Mouse (Mus musculus): ENCODE results near the gene Stoml1. TPM values are rescaled to one million over a fixed set of nuclear protein-coding genes. Genes with fewer than 3 reads are reported as not detected.
A peak's percentile ranks its signal among the peaks of the same experiment; 100 is the strongest.

Gene Stoml1
- polyA plus RNA-seq, 1 experiment from 2014 or later, result 33.6 TPM

DNA sequence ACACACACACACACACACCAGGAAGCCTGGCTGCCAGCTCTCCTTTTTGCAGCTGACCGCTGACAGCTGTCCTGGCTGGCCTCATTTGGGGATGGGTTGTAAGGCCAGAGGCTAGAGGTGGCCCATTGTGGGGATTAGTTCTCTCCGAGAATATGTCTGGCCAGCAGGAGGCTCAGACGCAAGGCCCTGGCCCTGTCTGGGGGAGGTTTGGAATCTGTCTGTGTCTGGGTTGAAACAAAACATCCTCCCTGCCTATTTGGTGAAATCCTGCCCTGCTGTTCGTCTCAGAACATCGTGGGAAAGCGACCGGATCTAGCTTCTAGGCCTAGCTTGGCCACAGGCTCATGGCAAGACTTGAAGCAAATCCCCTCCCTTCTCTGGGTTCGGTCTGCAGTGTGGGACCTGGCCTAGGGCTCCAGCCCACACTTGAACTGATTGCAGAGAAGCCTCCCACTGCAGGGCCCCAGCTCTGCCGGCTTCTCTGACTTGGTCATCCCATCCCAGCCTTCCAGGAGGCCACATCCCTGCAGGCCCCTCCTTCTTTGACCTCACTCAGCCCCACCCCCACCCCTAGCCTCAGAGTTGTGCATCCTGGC lies 42.9 kb downstream of the Stoml1 start:
- H3K4me2 ChIP-seq, result no peak overlapping the region
- peaks cover 6% of the 10 kb centered on the region; the same call in 1 of the 2 replicates for H3K36me3 ChIP-seq
- no peak overlapping the region for H3K4me3 ChIP-seq (replicated peaks)
- no peaks in the 10 kb centered on the region for H3K9me3 ChIP-seq (replicated peaks)
- no peak overlapping the region for H3K9ac ChIP-seq
- peak overlapping the region; percentile 92 for H3K27ac ChIP-seq
- no peaks in the 10 kb centered on the region for H3K27me3 ChIP-seq
- 16% methylated on average over 9 of the region's 9 CpGs for WGBS
- H3K4me1 ChIP-seq, result peaks cover 37% of the 10 kb centered on the region
- ATAC-seq (replicated peaks; ENCODE audit: low FRiP score), result peak; percentile 85

GRCm38 (mm10) chr9:58297065-58297464 lies 44.1 kb downstream of the Stoml1 start:
- WGBS, result 85% methylated on average over 6 of the region's 6 CpGs
- H3K27me3 ChIP-seq, result no peaks in the 10 kb centered on the region
- no peaks in the 10 kb centered on the region for H3K9me3 ChIP-seq (replicated peaks)
- H3K27ac ChIP-seq, result peak overlapping the region; percentile 92; the same call in 1 of the 2 replicates
- H3K4me1 ChIP-seq, result peaks cover 37% of the 10 kb centered on the region
- H3K9ac ChIP-seq, result no peak overlapping the region
- H3K4me3 ChIP-seq (replicated peaks), result no peak overlapping the region
- ATAC-seq (replicated peaks; ENCODE audit: low FRiP score), result no peak
- H3K36me3 ChIP-seq, result peaks cover 5% of the 10 kb centered on the region; the same call in 1 of the 2 replicates
- H3K4me2 ChIP-seq, result no peak overlapping the region

GRCm38 (mm10) chr9:58297961-58298477 lies 45.1 kb downstream of the Stoml1 start:
- H3K4me3 ChIP-seq (replicated peaks), result no peak overlapping the region
- peaks cover 45% of the 10 kb centered on the region for H3K4me1 ChIP-seq
- no peak overlapping the region for H3K27ac ChIP-seq
- H3K4me2 ChIP-seq, result no peak overlapping the region
- no peaks in the 10 kb centered on the region for H3K9me3 ChIP-seq (replicated peaks)
- H3K36me3 ChIP-seq, result no peaks in the 10 kb centered on the region
- H3K27me3 ChIP-seq, result no peaks in the 10 kb centered on the region
- 64% methylated on average over 4 of the region's 4 CpGs for WGBS
- no peak for ATAC-seq (replicated peaks; ENCODE audit: low FRiP score)
- H3K9ac ChIP-seq, result no peak overlapping the region

DNA sequence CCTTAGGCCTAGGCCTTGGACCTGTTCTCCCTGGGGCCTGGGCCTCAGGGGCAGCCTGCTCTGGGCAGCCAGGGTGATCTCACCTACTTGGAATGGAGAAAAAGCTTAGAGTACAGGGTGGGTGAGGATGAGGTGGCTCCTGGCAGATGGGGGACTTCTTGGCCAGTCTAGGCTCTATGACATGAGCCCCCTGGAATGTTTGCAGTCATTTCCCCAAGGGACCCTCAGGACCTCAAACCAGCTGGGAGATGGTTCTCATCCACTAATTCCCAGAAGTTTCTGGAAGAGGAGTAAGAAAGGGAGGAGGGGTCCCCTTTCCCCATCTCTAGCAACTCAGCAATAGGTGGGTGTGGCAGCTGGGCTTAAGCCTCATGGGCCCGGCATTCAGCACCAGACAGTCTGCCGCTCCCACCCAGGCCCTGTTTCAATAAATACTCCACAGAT lies 46.4 kb downstream of the Stoml1 start:
- peaks cover 57% of the 10 kb centered on the region for H3K4me1 ChIP-seq
- no peak for ATAC-seq (replicated peaks; ENCODE audit: low FRiP score)

DNA sequence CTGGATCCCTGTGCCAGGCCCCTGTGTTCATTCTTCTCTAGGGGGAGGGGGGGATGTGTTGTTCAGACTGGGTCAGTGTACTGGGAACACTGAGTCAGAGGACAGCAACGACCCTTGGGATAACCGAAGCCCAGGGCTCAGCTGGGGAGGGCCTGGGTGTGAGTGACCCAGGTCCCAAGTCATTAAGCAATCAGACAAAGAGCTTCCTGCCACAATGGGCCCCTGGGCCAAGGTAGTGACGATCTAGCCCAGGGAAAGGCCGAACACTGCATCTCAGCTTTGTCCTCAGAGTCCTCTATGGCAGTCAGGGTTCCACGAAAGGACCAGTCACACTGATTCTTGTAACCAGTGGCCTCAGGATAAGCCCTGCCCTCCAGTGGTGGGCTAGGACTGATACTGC lies 50.2 kb downstream of the Stoml1 start:
- peak overlapping the region; percentile 45; the same call in 1 of the 2 replicates for H3K27ac ChIP-seq
- 48% methylated on average over 5 of the region's 5 CpGs for WGBS
- no peaks in the 10 kb centered on the region for H3K36me3 ChIP-seq
- H3K4me2 ChIP-seq, result no peak overlapping the region
- no peak for ATAC-seq (replicated peaks; ENCODE audit: low FRiP score)
- H3K4me3 ChIP-seq (replicated peaks), result no peak overlapping the region
- H3K27me3 ChIP-seq, result no peaks in the 10 kb centered on the region
- no peaks in the 10 kb centered on the region for H3K9me3 ChIP-seq (replicated peaks)
- H3K4me1 ChIP-seq, result peaks cover 65% of the 10 kb centered on the region
- no peak overlapping the region for H3K9ac ChIP-seq

More for the DNA sequence above, 46.4 kb downstream of the Stoml1 start:
- Histone ChIP-seq H3K9ac (no peak overlapping the region), H3K4me3 (replicated peaks) (no peak overlapping the region), H3K27me3 (no peaks in the 10 kb centered on the region), H3K36me3 (no peaks in the 10 kb centered on the region), H3K4me2 (no peak overlapping the region), H3K27ac (peak overlapping the region; percentile 27), H3K9me3 (replicated peaks) (no peaks in the 10 kb centered on the region)
- 42% methylated on average over 2 of the region's 2 CpGs for WGBS

DNA sequence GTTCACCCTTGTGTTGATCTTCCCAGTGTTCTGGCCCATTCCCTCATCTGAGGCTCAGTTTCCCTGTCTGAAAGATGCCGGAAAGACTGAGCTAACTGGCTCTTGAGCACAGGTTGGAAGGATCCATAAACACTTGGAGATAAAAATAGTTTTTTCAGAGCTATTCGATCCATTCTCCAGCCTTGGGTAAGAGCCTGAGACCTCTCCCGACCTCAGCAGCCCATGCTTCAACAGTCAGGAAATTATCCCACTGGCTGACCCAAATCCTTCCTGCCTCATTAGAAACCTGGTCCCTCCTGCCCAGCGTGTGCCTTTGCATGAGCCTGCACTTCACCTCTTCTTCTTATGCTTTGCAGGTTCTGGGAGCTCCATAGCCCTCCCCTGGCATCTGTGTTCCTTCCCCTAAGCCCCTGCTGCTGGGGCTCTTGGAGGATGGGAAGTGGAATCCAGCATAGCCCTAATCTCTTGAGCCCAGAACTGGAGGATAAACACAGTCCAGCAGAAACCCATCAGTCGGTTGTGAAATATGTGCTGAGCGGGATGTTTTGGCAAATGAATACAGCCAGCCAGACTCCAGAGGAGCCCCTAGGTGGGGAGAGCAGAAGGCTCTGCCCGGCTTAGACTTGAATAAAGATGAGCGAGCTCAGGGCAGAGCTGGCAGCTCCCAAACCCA lies 50.8 kb downstream of the Stoml1 start:
- H3K4me1 ChIP-seq, result peaks cover 70% of the 10 kb centered on the region
- no peaks in the 10 kb centered on the region for H3K9me3 ChIP-seq (replicated peaks)
- H3K4me3 ChIP-seq (replicated peaks), result no peak overlapping the region
- H3K27me3 ChIP-seq, result no peaks in the 10 kb centered on the region
- H3K27ac ChIP-seq, result peak overlapping the region; percentile 45
- WGBS, result 27% methylated on average over 8 of the region's 8 CpGs
- ATAC-seq (replicated peaks; ENCODE audit: low FRiP score), result no peak
- H3K4me2 ChIP-seq, result no peak overlapping the region
- no peaks in the 10 kb centered on the region for H3K36me3 ChIP-seq
- no peak overlapping the region for H3K9ac ChIP-seq

GRCm38 (mm10) chr9:58305686-58306085 lies 52.7 kb downstream of the Stoml1 start:
- Histone ChIP-seq H3K4me2 (no peak overlapping the region), H3K27ac (peak overlapping the region; percentile 61), H3K9me3 (replicated peaks) (no peaks in the 10 kb centered on the region), H3K9ac (no peak overlapping the region), H3K4me3 (replicated peaks) (no peak overlapping the region), H3K36me3 (no peaks in the 10 kb centered on the region), H3K27me3 (0 out of 2 replicates have a peak, but pooled peaks cover 4% of the 10 kb centered on the region), H3K4me1 (peaks cover 79% of the 10 kb centered on the region)
- WGBS, result 13% methylated on average over 6 of the region's 6 CpGs
- peak; percentile 53 for ATAC-seq (replicated peaks; ENCODE audit: low FRiP score)

GRCm38 (mm10) chr9:58308395-58308794 lies 55.4 kb downstream of the Stoml1 start:
- Histone ChIP-seq H3K4me3 (replicated peaks) (no peak overlapping the region), H3K36me3 (no peaks in the 10 kb centered on the region), H3K27me3 (peaks cover 19% of the 10 kb centered on the region), H3K4me2 (peak overlapping the region; percentile 17), H3K27ac (peak overlapping the region; percentile 54), H3K9ac (no peak overlapping the region), H3K4me1 (peaks cover 91% of the 10 kb centered on the region), H3K9me3 (replicated peaks) (no peaks in the 10 kb centered on the region)
- ATAC-seq (replicated peaks; ENCODE audit: low FRiP score), result 0 out of 2 replicates have a peak, but pooled peaks have one; percentile 7
- WGBS, result 20% methylated on average over 6 of the region's 6 CpGs

DNA sequence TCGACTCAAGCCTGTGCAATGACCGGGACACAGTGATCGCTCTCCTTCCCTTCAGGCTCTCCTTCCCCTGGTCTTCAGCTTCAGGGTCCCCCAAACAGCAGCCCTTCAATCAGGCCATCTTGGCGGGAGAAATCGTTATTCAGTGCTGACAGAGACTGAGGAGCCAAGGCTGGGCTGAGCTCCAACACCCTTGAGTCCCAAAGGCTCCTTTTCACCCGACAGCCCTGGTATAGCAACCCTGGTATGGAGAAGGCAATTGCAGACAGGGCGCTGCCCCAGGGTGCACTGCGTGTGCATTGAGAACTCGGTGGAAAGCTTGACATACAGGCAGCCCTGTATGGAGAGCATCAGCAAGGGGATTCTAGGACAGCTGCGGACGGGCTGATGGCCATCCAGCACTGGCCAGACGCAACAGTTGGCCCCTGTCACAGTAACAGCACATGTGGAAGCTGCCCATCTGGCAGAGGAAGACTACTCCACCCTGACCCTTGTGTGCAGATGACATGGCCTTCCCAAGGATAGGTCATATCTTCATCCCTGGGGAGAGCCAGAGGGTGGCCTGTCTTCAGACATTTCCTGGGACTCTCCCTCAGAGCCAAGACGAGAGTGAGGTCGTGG lies 57.2 kb downstream of the Stoml1 start:
- Histone ChIP-seq H3K9ac (no peak overlapping the region), H3K9me3 (replicated peaks) (no peaks in the 10 kb centered on the region), H3K4me1 (peaks cover 89% of the 10 kb centered on the region), H3K4me2 (peak overlapping the region; percentile 44), H3K36me3 (no peaks in the 10 kb centered on the region), H3K4me3 (replicated peaks) (peak overlapping the region; percentile 18), H3K27me3 (peaks cover 19% of the 10 kb centered on the region), H3K27ac (peak overlapping the region; percentile 27; the same call in 1 of the 2 replicates)
- 65% methylated on average over 14 of the region's 14 CpGs for whole genome bisulfite sequencing
- no peak for ATAC-seq (replicated peaks; ENCODE audit: low FRiP score)

DNA sequence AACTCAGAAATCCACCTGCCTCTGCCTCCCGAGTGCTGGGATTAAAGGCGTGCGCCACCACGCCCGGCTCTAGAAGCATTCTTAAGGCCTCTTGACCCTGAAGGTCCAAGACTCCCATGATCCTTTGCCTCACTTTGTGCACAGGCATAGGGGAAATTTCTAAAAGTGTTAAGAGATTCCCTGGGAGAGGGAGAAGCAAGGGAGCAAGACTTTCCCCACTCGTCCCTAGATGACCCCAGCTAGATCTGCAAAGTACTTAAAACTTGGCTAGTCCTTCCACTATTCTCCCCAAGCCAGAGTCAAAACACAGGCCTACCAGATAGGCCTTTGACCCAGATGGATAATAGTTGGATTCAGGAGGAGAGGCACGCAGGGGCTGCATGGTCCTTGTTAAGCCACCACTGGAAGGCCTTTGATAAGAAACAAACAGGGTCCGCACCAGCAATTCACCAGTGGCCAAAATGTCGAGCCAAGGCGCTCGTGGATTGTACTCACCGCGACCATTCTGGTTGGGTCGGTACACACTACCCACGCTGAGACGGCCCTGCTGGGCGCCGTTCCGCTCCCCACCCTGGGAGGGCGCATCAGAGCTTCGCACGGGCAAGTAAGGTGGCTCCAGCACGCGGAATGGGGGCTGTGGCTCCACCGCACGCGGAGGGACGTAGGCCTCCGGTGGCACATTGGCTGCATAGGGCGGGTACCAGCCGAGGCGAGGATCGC lies 58.4 kb downstream of the Stoml1 start:
- Histone ChIP-seq H3K9me3 (replicated peaks) (no peaks in the 10 kb centered on the region), H3K4me2 (peak overlapping the region; percentile 86), H3K4me1 (peaks cover 82% of the 10 kb centered on the region), H3K36me3 (no peaks in the 10 kb centered on the region), H3K27ac (no peak overlapping the region), H3K4me3 (replicated peaks) (peak overlapping the region; percentile 53), H3K27me3 (peaks cover 19% of the 10 kb centered on the region), H3K9ac (peak overlapping the region; percentile 58)
- WGBS, result 66% methylated on average over 33 of the region's 33 CpGs
- no peak for ATAC-seq (replicated peaks; ENCODE audit: low FRiP score)
